Mouse (Mus musculus) CH12.LX (cell line): ENCODE results near the gene Nmur1. TPM values are rescaled to one million over a fixed set of nuclear protein-coding genes. Genes with fewer than 3 reads are reported as not detected.

Source experiments
- DNase-seq: peaks from one replicate; pipeline ENCODE4 v3.0.0-alpha.2; 2013; ENCODE audit errors: extremely low read depth
- H3K27ac ChIP-seq: 2 replicates; pipeline ENCODE4 v1.5.1; 2012; ENCODE audit warnings: low read depth, mild to moderate bottlenecking, control low read depth, moderate library complexity; ENCODE audit not compliant: insufficient read depth
- H3K27me3 ChIP-seq: replicated peaks from 2 replicates; pipeline ENCODE3; 2012; ENCODE audit warnings: inconsistent platforms
- H3K36me3 ChIP-seq, 2 experiments: replicated peaks in 1 of 2; 2 replicates each; pipeline versions ENCODE3 to v1.6.1; 2012; ENCODE audit warnings: inconsistent platforms in 1 of 2, low read length in 1 of 2, mild to moderate bottlenecking in 1 of 2, mixed read lengths in 1 of 2, moderate library complexity in 1 of 2; ENCODE audit not compliant: control insufficient read depth in 1 of 2, insufficient read depth in 1 of 2
- H3K4me1 ChIP-seq, 2 experiments: 2 replicates each; pipeline ENCODE4 v1.6.1; 2012; ENCODE audit warnings: inconsistent platforms in 1 of 2, moderate library complexity in 1 of 2; ENCODE audit not compliant: insufficient read depth in 2 of 2, control insufficient read depth in 1 of 2
- H3K4me2 ChIP-seq: 2 replicates; pipeline ENCODE4 v1.6.1; 2012; ENCODE audit warnings: low read depth, mild to moderate bottlenecking, control low read depth; ENCODE audit not compliant: poor library complexity, insufficient read depth, severe bottlenecking
- H3K4me3 ChIP-seq, 3 experiments: fragments of 150-350 bp in 1 of 3; sonication (generic) in 1 of 3; replicated peaks in 1 of 3; 2 replicates each; pipeline versions ENCODE3 to v1.5.1; 2011 to 2012; ENCODE audit warnings: low read depth in 2 of 3, low read length in 2 of 3, mild to moderate bottlenecking in 2 of 3, moderate library complexity in 2 of 3, control low read depth in 1 of 3, improper control_type of control experiment in 1 of 3, inconsistent platforms in 1 of 3, mixed read lengths in 1 of 3; ENCODE audit not compliant: poor library complexity in 1 of 3
- H3K79me2 ChIP-seq: replicated peaks from 2 replicates; pipeline ENCODE4 v1.6.1; 2012; ENCODE audit warnings: mild to moderate bottlenecking, moderate library complexity; ENCODE audit not compliant: control insufficient read depth, poor library complexity, insufficient read depth, severe bottlenecking; ENCODE audit errors: extremely low read depth
- H3K9ac ChIP-seq: 2 replicates; pipeline ENCODE4 v1.6.1; 2012; ENCODE audit warnings: low read depth, mild to moderate bottlenecking, control low read depth, moderate library complexity; ENCODE audit not compliant: insufficient read depth
- H3K9me3 ChIP-seq: replicated peaks from 2 replicates; pipeline ENCODE3; 2012; ENCODE audit warnings: low read length, inconsistent platforms, mixed read lengths
- BHLHE40 ChIP-seq: IDR thresholded peaks from 2 replicates; pipeline ENCODE4 v1.6.1; 2011; ENCODE audit warnings: mild to moderate bottlenecking, low read depth, low read length, improper control_type of control experiment
- CTCF ChIP-seq, 2 experiments: IDR thresholded peaks in 1 of 2; conservative IDR thresholded peaks in 1 of 2; 2 replicates each; pipeline ENCODE4 v1.5.1; 2011 to 2012; ENCODE audit warnings: low read depth in 2 of 2, low read length in 2 of 2, improper control_type of control experiment in 1 of 2, inconsistent platforms in 1 of 2, mild to moderate bottlenecking in 1 of 2, moderate library complexity in 1 of 2
- ELF1 ChIP-seq: IDR thresholded peaks from 2 replicates; pipeline ENCODE4 v1.6.1; 2014; ENCODE audit warnings: low read depth, mild to moderate bottlenecking, inconsistent platforms, low read length, improper control_type of control experiment
- ETS1 ChIP-seq: conservative IDR thresholded peaks from 2 replicates; pipeline ENCODE4 v1.6.1; 2012; ENCODE audit warnings: low read depth, mild to moderate bottlenecking, inconsistent platforms, low read length, improper control_type of control experiment, moderate library complexity
- GABPA ChIP-seq: IDR thresholded peaks from 2 replicates; pipeline ENCODE4 v1.6.1; 2012; ENCODE audit warnings: low read depth, low read length, improper control_type of control experiment, inconsistent platforms; ENCODE audit not compliant: insufficient replicate concordance
- HCFC1 ChIP-seq: IDR thresholded peaks from 2 replicates; pipeline ENCODE4 v1.6.1; 2012; ENCODE audit warnings: low read depth, mild to moderate bottlenecking, inconsistent platforms, low read length, improper control_type of control experiment
- IRF4 ChIP-seq: IDR thresholded peaks from 2 replicates; pipeline ENCODE4 v1.6.1; 2014; ENCODE audit warnings: low read depth, mild to moderate bottlenecking, inconsistent platforms, low read length, improper control_type of control experiment
- JUN ChIP-seq: IDR thresholded peaks from 2 replicates; pipeline ENCODE4 v1.6.1; 2011; ENCODE audit warnings: low read depth, mild to moderate bottlenecking, low read length, improper control_type of control experiment, moderate library complexity; ENCODE audit not compliant: insufficient read depth
- JUND ChIP-seq: conservative IDR thresholded peaks from 2 replicates; pipeline ENCODE4 v1.6.1; 2011; ENCODE audit warnings: low read depth, low read length, improper control_type of control experiment
- KAT2A ChIP-seq: IDR thresholded peaks from 2 replicates; pipeline ENCODE4 v1.6.1; 2012; ENCODE audit warnings: low read length, improper control_type of control experiment, inconsistent platforms; ENCODE audit not compliant: insufficient replicate concordance
- MAFK ChIP-seq: IDR thresholded peaks from 2 replicates; pipeline ENCODE4 v1.6.1; 2011; ENCODE audit warnings: low read length, improper control_type of control experiment; ENCODE audit not compliant: insufficient replicate concordance
- MAX ChIP-seq: IDR thresholded peaks from 2 replicates; pipeline ENCODE4 v1.6.1; 2011; ENCODE audit warnings: low read length, improper control_type of control experiment
- MEF2A ChIP-seq: IDR thresholded peaks from 2 replicates; pipeline ENCODE4 v1.6.1; 2014; ENCODE audit warnings: low read depth, mild to moderate bottlenecking, inconsistent platforms, low read length, improper control_type of control experiment, borderline replicate concordance
- MXI1 ChIP-seq: IDR thresholded peaks from 2 replicates; pipeline ENCODE4 v1.6.1; 2011; ENCODE audit warnings: mild to moderate bottlenecking, low read depth, low read length, improper control_type of control experiment
- MYC ChIP-seq: IDR thresholded peaks from 2 replicates; pipeline ENCODE4 v1.6.1; 2011; ENCODE audit warnings: low read depth, mild to moderate bottlenecking, improper control_type of control experiment, low read length
- NELFE ChIP-seq: IDR thresholded peaks from 2 replicates; pipeline ENCODE4 v1.6.1; 2011; ENCODE audit warnings: low read depth, low read length, improper control_type of control experiment
- NRF1 ChIP-seq: IDR thresholded peaks from 2 replicates; pipeline ENCODE4 v1.6.1; 2014; ENCODE audit warnings: low read depth, mild to moderate bottlenecking, inconsistent platforms, low read length, improper control_type of control experiment, moderate library complexity
- PAX5 ChIP-seq: IDR thresholded peaks from 2 replicates; pipeline ENCODE4 v1.6.1; 2012; ENCODE audit warnings: low read length, inconsistent platforms, mixed read lengths
- POLR2A ChIP-seq: IDR thresholded peaks from 2 replicates; pipeline ENCODE4 v1.6.1; 2011; ENCODE audit warnings: low read depth, mild to moderate bottlenecking, improper control_type of control experiment, low read length
- POLR2AphosphoS2 ChIP-seq: IDR thresholded peaks from 2 replicates; pipeline ENCODE4 v1.6.1; 2011; ENCODE audit warnings: low read depth, low read length, improper control_type of control experiment
- RAD21 ChIP-seq: IDR thresholded peaks from 2 replicates; pipeline ENCODE4 v1.6.1; 2011; ENCODE audit warnings: low read depth, mild to moderate bottlenecking, low read length, improper control_type of control experiment, moderate library complexity
- SIN3A ChIP-seq: IDR thresholded peaks from 2 replicates; pipeline ENCODE4 v1.6.1; 2012; ENCODE audit warnings: low read length, improper control_type of control experiment, inconsistent platforms
- SMC3 ChIP-seq: IDR thresholded peaks from 2 replicates; pipeline ENCODE4 v1.6.1; 2011; ENCODE audit warnings: low read depth, low read length, improper control_type of control experiment
- TBP ChIP-seq: conservative IDR thresholded peaks from 2 replicates; pipeline ENCODE4 v1.6.1; 2011; ENCODE audit warnings: low read depth, low read length, improper control_type of control experiment
- USF1 ChIP-seq: IDR thresholded peaks from 2 replicates; pipeline ENCODE4 v1.6.1; 2014; ENCODE audit warnings: low read depth, mild to moderate bottlenecking, inconsistent platforms, low read length, improper control_type of control experiment
- USF2 ChIP-seq: conservative IDR thresholded peaks from 2 replicates; pipeline ENCODE4 v1.6.1; 2011; ENCODE audit warnings: low read depth, low read length, improper control_type of control experiment
- ZKSCAN1 ChIP-seq: IDR thresholded peaks from 2 replicates; pipeline ENCODE4 v1.6.1; 2012; ENCODE audit warnings: low read depth, inconsistent platforms, low read length, improper control_type of control experiment, borderline replicate concordance
- ZMIZ1 ChIP-seq: IDR thresholded peaks from 2 replicates; pipeline ENCODE4 v1.6.1; 2012; ENCODE audit warnings: low read depth, mild to moderate bottlenecking, inconsistent platforms, low read length, improper control_type of control experiment
- ZNF384 ChIP-seq: IDR thresholded peaks from 2 replicates; pipeline ENCODE4 v1.6.1; 2012; ENCODE audit warnings: low read depth, low read length, improper control_type of control experiment, inconsistent platforms
- dilution Hi-C: fragments of 300-500 bp; cut with MboI; formaldehyde crosslinking; loops from 2 replicates; pipeline ENCODE4 v1.14.3; 2020; ENCODE audit warnings: low sequenced_read_pairs; ENCODE audit not compliant: extremely low pct_unique_long_range_greater_than_20kb, extremely low pct_ligation_motif_present
- in situ Hi-C: fragments of 300-500 bp; cut with MboI; formaldehyde crosslinking; loops from 3 replicates; pipeline ENCODE4 v1.14.3; 2019; ENCODE audit warnings: low sequenced_read_pairs, low pct_ligation_motif_present, low pct_unique_long_range_greater_than_20kb, mixed read lengths
- polyA plus RNA-seq: library from polyadenylated mRNA; unstranded; fragments of >175 nt; gene quantifications from 2 replicates; pipeline ENCODE4 v1.2.1, GENCODE M21; 2012; ENCODE audit warnings: low read depth; ENCODE audit not compliant: insufficient read length
- total RNA-seq, 2 experiments: library from RNA; depleted of rRNA; stranded (reverse); fragments of 300-350 nt in 1 of 2; fragments of >200 nt in 1 of 2; gene quantifications; 2 replicates each; pipeline ENCODE4 v1.2.3; 2012 to 2014

The Nmur1 gene
- total and polyA plus RNA-seq, 3 experiments: 0.16 TPM; not detected in 2

DNA sequence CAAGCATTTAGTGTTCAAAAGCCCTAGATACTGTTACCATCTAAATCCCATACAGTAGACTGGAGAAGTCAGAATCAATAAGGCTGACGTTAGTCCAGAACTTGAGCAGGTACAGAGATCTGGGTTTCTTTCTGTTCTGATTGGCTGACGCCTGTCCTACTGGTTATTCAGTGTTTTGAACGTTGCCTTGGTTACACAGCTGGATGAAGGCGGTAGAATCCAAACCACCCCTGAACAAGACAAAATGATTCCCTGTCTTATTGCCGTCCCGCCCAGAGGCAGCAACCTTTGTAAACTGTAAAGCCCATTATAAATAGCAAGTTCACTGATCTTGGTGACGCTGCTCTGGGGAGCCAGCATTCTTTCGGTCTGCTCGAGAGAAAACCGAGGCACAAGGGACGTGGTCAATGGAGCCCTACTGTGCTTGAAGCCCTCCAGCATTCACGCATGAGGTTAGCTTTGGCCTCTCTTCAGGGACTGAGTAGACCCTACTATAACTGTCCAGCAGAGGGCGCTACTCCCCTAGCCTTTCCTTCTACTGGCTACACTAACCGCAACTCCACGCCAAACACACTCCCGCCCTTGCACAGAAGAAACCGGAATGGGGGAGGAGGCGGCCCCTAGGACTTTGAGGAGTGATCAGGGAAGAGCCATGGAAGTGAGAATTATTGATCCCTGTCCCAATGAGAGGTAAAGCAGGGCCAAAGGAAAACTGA lies 14.3 kb upstream of the Nmur1 start (continued):
- TF ChIP-seq POLR2A: 0 out of 2 replicates have a peak, but pooled peaks have one; percentile 13
- peak; percentile 70 for TF ChIP-seq SIN3A
- peak; percentile 89 for TF ChIP-seq MYC
- TF ChIP-seq NRF1: peak; percentile 36
- no peak for TF ChIP-seq ZMIZ1
- TF ChIP-seq MAX: peak; percentile 87

DNA sequence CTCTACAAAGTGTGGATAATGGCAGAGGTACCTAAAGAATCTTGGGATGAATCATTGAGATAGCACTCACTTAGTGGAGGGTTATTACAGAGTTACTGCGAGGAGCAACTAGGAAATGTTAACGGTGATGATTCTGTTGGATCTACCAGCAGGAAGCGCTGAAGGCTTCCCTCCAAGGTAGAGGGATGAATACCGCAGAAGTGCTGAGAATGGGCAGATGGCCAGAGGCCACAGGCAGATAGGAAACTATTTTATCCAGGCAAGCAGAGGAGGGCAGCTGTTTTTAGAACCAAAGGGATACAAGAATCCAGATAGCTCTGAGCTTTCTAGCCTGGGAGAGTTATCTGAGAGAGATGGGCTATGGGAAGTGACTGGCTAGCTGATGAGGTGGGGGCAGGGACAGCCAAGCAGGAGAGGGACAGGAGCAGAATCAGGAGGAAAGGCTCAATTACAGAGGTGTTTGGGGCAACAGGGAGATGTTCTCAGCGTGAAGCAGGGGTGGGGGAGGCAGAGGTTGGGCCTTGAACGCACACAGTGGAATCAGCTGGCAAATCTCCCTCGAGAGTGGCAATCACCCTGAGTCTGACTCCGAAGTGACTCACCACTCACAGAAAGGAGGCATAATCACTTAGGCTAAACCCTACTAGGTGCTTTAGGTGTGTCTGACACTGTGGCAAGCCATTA lies 13.6 kb upstream of the Nmur1 start:
- no peak overlapping the region for H3K4me2 ChIP-seq
- no peak overlapping the region for H3K4me3 ChIP-seq
- dilution Hi-C loops (no loop called here), in situ Hi-C loops (loop anchor here (5.0 to 25.0 kb wide), 4 partner anchors 42 to 598 kb away; no protein-coding TSS in a partner anchor)
- H3K36me3 ChIP-seq: no peaks in the 10 kb centered on the region
- TF ChIP-seq ZMIZ1 (no peak), MAFK (no peak), RAD21 (no peak), KAT2A (no peak), USF2 (no peak), POLR2AphosphoS2 (no peak), BHLHE40 (no peak), GABPA (no peak), TBP (no peak)
- H3K27me3 ChIP-seq: no peaks in the 10 kb centered on the region
- no peaks in the 10 kb centered on the region for H3K79me2 ChIP-seq
- H3K9me3 ChIP-seq: no peaks in the 10 kb centered on the region
- no peak overlapping the region for H3K27ac ChIP-seq
- H3K9ac ChIP-seq: no peak overlapping the region
- H3K4me1 ChIP-seq: peaks cover 34 to 73% of the 10 kb centered on the region in 2 experiments
- DNase-seq: no peak

DNA sequence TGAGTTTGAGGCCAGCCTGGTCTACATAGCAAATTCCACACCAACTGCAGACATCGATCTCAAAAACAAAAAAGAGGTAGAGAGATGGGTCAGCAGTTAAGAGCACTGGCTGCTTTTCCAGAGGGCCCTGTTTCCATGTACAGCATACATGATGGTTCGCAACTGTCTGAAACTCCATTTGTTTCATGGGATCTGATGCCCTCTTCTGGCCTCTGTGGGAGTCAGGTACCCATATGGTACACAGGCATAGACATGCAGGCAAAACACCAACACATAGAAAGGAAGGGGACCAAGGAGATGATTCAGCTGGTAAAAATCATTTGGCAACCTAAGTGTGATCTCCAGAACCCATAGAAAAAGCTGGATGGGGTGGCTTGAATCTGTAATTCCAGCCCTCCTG lies 12.5 kb upstream of the Nmur1 start:
- peaks cover 30 to 68% of the 10 kb centered on the region in 2 experiments for H3K4me1 ChIP-seq
- no peak overlapping the region for H3K4me3 ChIP-seq
- H3K27ac ChIP-seq: no peak overlapping the region
- no peak overlapping the region for H3K9ac ChIP-seq
- dilution Hi-C loops (no loop called here), in situ Hi-C loops (loop anchor here (5.0 to 25.0 kb wide), 2 partner anchors 41 to 599 kb away; no protein-coding TSS in a partner anchor)
- no peak overlapping the region for H3K4me2 ChIP-seq
- no peaks in the 10 kb centered on the region for H3K79me2 ChIP-seq
- DNase-seq: peak; percentile 47
- no peaks in the 10 kb centered on the region for H3K9me3 ChIP-seq
- no peaks in the 10 kb centered on the region for H3K27me3 ChIP-seq
- H3K36me3 ChIP-seq: no peaks in the 10 kb centered on the region
- TF ChIP-seq HCFC1 (no peak), SIN3A (no peak), JUN (no peak), ZKSCAN1 (no peak), PAX5 (no peak), JUND (no peak), NELFE (no peak), USF1 (no peak), POLR2AphosphoS2 (no peak), CTCF (conservative IDR thresholded peaks at IDR 0.05 in 1 of 2, IDR thresholded peaks at IDR 0.05 in 1 of 2; ENCODE audit: low read depth in 2 of 2, low read length in 2 of 2) (peak in 1 of 2 experiments; percentile 74; a peak in 2 of 4 replicates), ETS1 (no peak), KAT2A (no peak), SMC3 (peak; percentile 62), IRF4 (peak; percentile 49; the same call in 1 of the 2 replicates), ELF1 (no peak), GABPA (no peak), ZMIZ1 (no peak), MXI1 (no peak), ZNF384 (no peak), MEF2A (peak; percentile 30; the same call in 1 of the 2 replicates)
